Mouse (Mus musculus) hindbrain, embryonic 13.5 days (tissue): ENCODE data around the gene Ice1. TPM values are rescaled to one million over a fixed set of nuclear protein-coding genes. Genes with fewer than 3 reads are reported as not detected.

ENCODE experiments used
- ATAC-seq: fragments of 200-750 bp; cut with Nextera tagmentation; 2 replicates; pipeline ENCODE4 v1.8.0; 2017; ENCODE audit warnings: moderate TSS enrichment; ENCODE audit not compliant: low FRiP score
- H3K27ac ChIP-seq: fragments of 300-500 bp; sonication (generic); 2 replicates; pipeline ENCODE4 v1.5.1; 2015; ENCODE audit warnings: inconsistent platforms, mild to moderate bottlenecking, moderate library complexity
- H3K27me3 ChIP-seq: fragments of 300-500 bp; sonication (generic); 2 replicates; pipeline ENCODE4 v1.6.1; 2015; ENCODE audit warnings: mild to moderate bottlenecking, inconsistent platforms
- H3K36me3 ChIP-seq: fragments of 300-500 bp; sonication (generic); 2 replicates; pipeline ENCODE4 v1.6.1; 2015; ENCODE audit warnings: mild to moderate bottlenecking, inconsistent platforms
- H3K4me1 ChIP-seq: fragments of 300-500 bp; sonication (generic); replicated peaks from 2 replicates; pipeline ENCODE4 v1.6.1; 2015; ENCODE audit warnings: inconsistent platforms
- H3K4me2 ChIP-seq: fragments of 300-500 bp; sonication (generic); 2 replicates; pipeline ENCODE4 v1.6.1; 2015; ENCODE audit warnings: inconsistent platforms, mild to moderate bottlenecking, moderate library complexity
- H3K4me3 ChIP-seq: fragments of 300-500 bp; sonication (generic); 2 replicates; pipeline ENCODE4 v1.5.1; 2015; ENCODE audit warnings: mild to moderate bottlenecking, inconsistent platforms
- H3K9ac ChIP-seq: fragments of 300-500 bp; sonication (generic); 2 replicates; pipeline ENCODE4 v1.6.1; 2015; ENCODE audit warnings: mild to moderate bottlenecking, inconsistent platforms
- H3K9me3 ChIP-seq: fragments of 300-500 bp; sonication (generic); 2 replicates; pipeline ENCODE4 v1.6.1; 2016; ENCODE audit warnings: inconsistent platforms
- WGBS: fragments of 180-500 bp; shearing (Covaris S2); methylation state at CpG from one replicate; pipeline ENCODE4 v1.1.7; 2015; 5-methylcytosine and 5-hydroxymethylcytosine counted together
- polyA plus RNA-seq: library from polyadenylated mRNA; unstranded; fragments of >200 nt; fragmentation: Nextera tagmentation; extraction: Ambion mirVana; gene quantifications from 2 replicates; pipeline ENCODE4 v1.2.1, GENCODE M21; 2015

The Ice1 gene
- polyA plus RNA-seq, 1 experiment from 2014 or later = 28.5 TPM

GRCm38 (mm10) chr13:70635591-70635990 is 1.8 kb downstream of the Ice1 start:
- peak overlapping the region; percentile 92 for H3K9ac ChIP-seq
- 50% methylated on average over 2 of the region's 2 CpGs for WGBS
- no peak for ATAC-seq

GRCm38 (mm10) chr13:70626416-70626815 is 11.0 kb downstream of the Ice1 start:
- Histone ChIP-seq H3K4me3 (no peak overlapping the region), H3K27me3 (no peaks in the 10 kb centered on the region)

More at GRCm38 (mm10) chr13:70635591-70635990, 1.8 kb downstream of the Ice1 start:
- no peaks in the 10 kb centered on the region for H3K36me3 ChIP-seq
- H3K4me1 ChIP-seq = peaks cover 43% of the 10 kb centered on the region
- no peaks in the 10 kb centered on the region for H3K9me3 ChIP-seq
- peak overlapping the region; percentile 91 for H3K4me2 ChIP-seq
- 0 out of 2 replicates have a peak, but pooled peaks cover 3% of the 10 kb centered on the region for H3K27me3 ChIP-seq
- H3K4me3 ChIP-seq = 0 out of 2 replicates have a peak overlapping the region, but pooled peaks have one; percentile 92
- H3K27ac ChIP-seq = no peak overlapping the region

GRCm38 (mm10) chr13:70625665-70626064 is 11.8 kb downstream of the Ice1 start:
- Histone ChIP-seq H3K4me3 (no peak overlapping the region), H3K27ac (no peak overlapping the region), H3K9me3 (no peaks in the 10 kb centered on the region), H3K9ac (no peak overlapping the region), H3K36me3 (peaks cover 16% of the 10 kb centered on the region; the same call in 1 of the 2 replicates), H3K4me2 (no peak overlapping the region), H3K4me1 (no peaks in the 10 kb centered on the region), H3K27me3 (no peaks in the 10 kb centered on the region)
- no peak for ATAC-seq
- WGBS = 89% methylated on average over 1 of the region's 1 CpGs

More at GRCm38 (mm10) chr13:70626416-70626815, 11.0 kb downstream of the Ice1 start:
- no peak overlapping the region for H3K9ac ChIP-seq
- no peak overlapping the region for H3K27ac ChIP-seq
- 86% methylated on average over 4 of the region's 4 CpGs for WGBS
- H3K9me3 ChIP-seq = no peaks in the 10 kb centered on the region
- H3K4me2 ChIP-seq = no peak overlapping the region
- 0 out of 2 replicates have a peak, but pooled peaks cover 12% of the 10 kb centered on the region for H3K36me3 ChIP-seq
- peaks cover 3% of the 10 kb centered on the region; the same call in 1 of the 2 replicates for H3K4me1 ChIP-seq
- no peak for ATAC-seq

DNA sequence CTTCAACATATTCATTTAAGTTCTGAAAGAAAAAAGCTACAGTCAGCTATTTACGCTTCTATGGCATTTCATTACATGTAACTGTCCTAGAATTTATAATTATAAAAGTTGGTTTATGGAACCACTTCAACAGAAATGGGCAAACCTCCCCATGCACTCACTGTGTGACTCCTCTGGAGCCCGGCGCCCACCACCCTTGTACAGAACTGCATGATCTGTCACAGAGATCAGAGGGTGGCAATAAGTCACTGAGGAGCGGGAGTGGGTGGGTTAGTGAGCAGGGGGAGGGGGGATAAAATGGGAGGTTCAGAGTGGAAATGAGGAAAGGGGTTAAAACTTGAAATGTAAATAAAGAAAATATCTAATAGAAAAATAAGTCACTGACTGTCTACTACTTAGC is 13.0 kb downstream of the Ice1 start:
- ATAC-seq = no peak
- Histone ChIP-seq H3K27me3 (no peaks in the 10 kb centered on the region), H3K4me1 (no peaks in the 10 kb centered on the region), H3K4me3 (no peak overlapping the region), H3K9ac (no peak overlapping the region), H3K9me3 (no peaks in the 10 kb centered on the region), H3K27ac (no peak overlapping the region), H3K36me3 (peaks cover 25% of the 10 kb centered on the region), H3K4me2 (no peak overlapping the region)
- WGBS = 88% methylated on average over 4 of the region's 4 CpGs

- no peak overlapping the region for H3K4me3 ChIP-seq
- H3K4me2 ChIP-seq = no peak overlapping the region
- ATAC-seq = no peak
- no peak overlapping the region for H3K9ac ChIP-seq
- no peaks in the 10 kb centered on the region for H3K4me1 ChIP-seq
- H3K27ac ChIP-seq = no peak overlapping the region
- H3K27me3 ChIP-seq = no peaks in the 10 kb centered on the region
- peaks cover 41% of the 10 kb centered on the region for H3K36me3 ChIP-seq
- 94% methylated on average over 4 of the region's 4 CpGs for WGBS
- H3K9me3 ChIP-seq = no peaks in the 10 kb centered on the region
Observed at GRCm38 (mm10) chr13:70622461-70623057, 14.9 kb downstream of the Ice1 start.

DNA sequence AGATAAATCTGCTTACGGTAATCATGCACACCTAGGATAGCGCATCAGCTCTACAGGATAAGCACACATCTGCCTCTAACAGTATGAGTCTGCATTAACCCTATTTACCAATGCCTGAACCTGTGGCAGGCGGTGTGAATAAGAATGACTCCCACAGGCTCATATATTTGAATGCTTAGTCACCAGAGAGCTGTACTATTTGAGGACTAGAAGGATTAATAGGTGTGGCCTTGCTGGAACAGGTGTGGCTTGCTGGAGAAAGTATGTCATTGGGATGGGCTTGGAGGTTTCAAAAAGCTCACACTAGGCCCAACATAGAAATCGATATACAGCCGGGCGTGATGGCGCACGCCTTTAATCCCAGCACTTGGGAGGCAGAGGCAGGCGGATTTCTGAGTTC is 15.9 kb downstream of the Ice1 start:
- no peaks in the 10 kb centered on the region for H3K9me3 ChIP-seq
- no peak overlapping the region for H3K4me2 ChIP-seq
- ATAC-seq = no peak
- no peaks in the 10 kb centered on the region for H3K4me1 ChIP-seq
- no peak overlapping the region for H3K27ac ChIP-seq
- H3K36me3 ChIP-seq = peaks cover 51% of the 10 kb centered on the region
- H3K4me3 ChIP-seq = no peak overlapping the region
- 98% methylated on average over 9 of the region's 9 CpGs for WGBS
- no peak overlapping the region for H3K9ac ChIP-seq
- H3K27me3 ChIP-seq = no peaks in the 10 kb centered on the region

DNA sequence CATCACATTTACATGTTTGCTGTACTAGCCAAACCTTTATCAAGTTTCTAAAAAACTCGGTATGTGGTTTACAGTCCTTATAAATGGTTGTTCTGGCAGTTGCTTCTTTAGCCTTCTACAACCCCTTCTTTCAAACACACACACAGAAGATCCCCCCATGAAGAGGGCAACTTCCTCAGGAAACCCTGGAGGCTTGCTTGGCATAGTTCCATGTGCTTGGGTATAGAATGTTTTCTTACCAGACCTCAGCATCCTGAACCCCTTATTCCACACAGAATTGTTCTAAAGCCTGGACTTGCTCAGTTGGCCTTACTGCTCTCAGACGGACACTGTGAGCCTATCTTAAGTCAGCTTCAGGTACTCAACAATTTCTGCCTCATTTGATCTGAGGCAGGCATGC is 24.6 kb downstream of the Ice1 start:
- H3K27me3 ChIP-seq = no peaks in the 10 kb centered on the region
- no peak overlapping the region for H3K27ac ChIP-seq
- H3K4me1 ChIP-seq = no peaks in the 10 kb centered on the region
- WGBS = 91% methylated on average over 2 of the region's 2 CpGs
- peaks cover 84% of the 10 kb centered on the region for H3K36me3 ChIP-seq
- no peak overlapping the region for H3K9ac ChIP-seq
- no peaks in the 10 kb centered on the region for H3K9me3 ChIP-seq
- no peak overlapping the region for H3K4me2 ChIP-seq
- no peak for ATAC-seq
- no peak overlapping the region for H3K4me3 ChIP-seq

- 89% methylated on average over 15 of the region's 15 CpGs for WGBS
- ATAC-seq = peak; percentile 39; the same call in 1 of the 2 replicates
- H3K27ac ChIP-seq = no peak overlapping the region
Observed at GRCm38 (mm10) chr13:70610431-70611420, 26.7 kb downstream of the Ice1 start.

GRCm38 (mm10) chr13:70609632-70610031 is 27.8 kb downstream of the Ice1 start:
- no peak for ATAC-seq
- Histone ChIP-seq H3K4me2 (no peak overlapping the region), H3K9me3 (no peaks in the 10 kb centered on the region), H3K4me3 (no peak overlapping the region), H3K27me3 (no peaks in the 10 kb centered on the region), H3K4me1 (no peaks in the 10 kb centered on the region), H3K27ac (no peak overlapping the region), H3K36me3 (peaks cover 84% of the 10 kb centered on the region), H3K9ac (no peak overlapping the region)
- 84% methylated on average over 3 of the region's 3 CpGs for WGBS

More at GRCm38 (mm10) chr13:70610431-70611420, 26.7 kb downstream of the Ice1 start:
- H3K36me3 ChIP-seq = peaks cover 84% of the 10 kb centered on the region
- H3K4me3 ChIP-seq = no peak overlapping the region
- H3K4me2 ChIP-seq = no peak overlapping the region
- no peaks in the 10 kb centered on the region for H3K27me3 ChIP-seq
- H3K4me1 ChIP-seq = no peaks in the 10 kb centered on the region
- H3K9me3 ChIP-seq = no peaks in the 10 kb centered on the region
- no peak overlapping the region for H3K9ac ChIP-seq

DNA sequence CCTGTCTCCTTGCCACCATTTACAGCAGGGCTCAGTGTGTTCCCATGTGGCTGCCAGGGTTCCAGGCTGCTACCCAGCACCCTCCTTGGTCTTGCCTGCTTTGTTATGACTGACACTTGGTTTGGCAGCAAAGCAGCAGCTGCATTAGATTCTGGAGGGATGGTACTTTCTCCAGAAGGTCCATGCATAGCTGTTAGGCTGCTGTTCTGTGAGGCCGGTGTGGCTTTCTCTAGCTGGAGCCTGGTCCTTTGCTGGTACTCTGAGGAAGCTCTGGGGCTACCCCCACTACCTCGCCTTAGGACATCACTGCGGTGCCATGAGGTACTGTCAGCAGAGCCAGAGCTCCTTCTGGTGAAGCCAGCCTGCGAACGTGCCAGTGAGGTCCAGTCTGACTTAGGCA is 32.1 kb downstream of the Ice1 start:
- Histone ChIP-seq H3K4me3 (no peak overlapping the region), H3K4me1 (no peaks in the 10 kb centered on the region; the same call in 1 of the 2 replicates), H3K27me3 (no peaks in the 10 kb centered on the region), H3K27ac (no peak overlapping the region), H3K4me2 (no peak overlapping the region), H3K9ac (no peak overlapping the region), H3K9me3 (no peaks in the 10 kb centered on the region), H3K36me3 (peaks cover 99% of the 10 kb centered on the region)
- 96% methylated on average over 5 of the region's 5 CpGs for WGBS
- ATAC-seq = no peak

GRCm38 (mm10) chr13:70604723-70605122 is 32.7 kb downstream of the Ice1 start:
- Histone ChIP-seq H3K9ac (no peak overlapping the region), H3K4me2 (no peak overlapping the region), H3K36me3 (peaks cover 99% of the 10 kb centered on the region), H3K27me3 (no peaks in the 10 kb centered on the region), H3K4me1 (no peaks in the 10 kb centered on the region; the same call in 1 of the 2 replicates), H3K9me3 (no peaks in the 10 kb centered on the region), H3K4me3 (no peak overlapping the region), H3K27ac (no peak overlapping the region)
- WGBS = 84% methylated on average over 8 of the region's 8 CpGs
- ATAC-seq = no peak

DNA sequence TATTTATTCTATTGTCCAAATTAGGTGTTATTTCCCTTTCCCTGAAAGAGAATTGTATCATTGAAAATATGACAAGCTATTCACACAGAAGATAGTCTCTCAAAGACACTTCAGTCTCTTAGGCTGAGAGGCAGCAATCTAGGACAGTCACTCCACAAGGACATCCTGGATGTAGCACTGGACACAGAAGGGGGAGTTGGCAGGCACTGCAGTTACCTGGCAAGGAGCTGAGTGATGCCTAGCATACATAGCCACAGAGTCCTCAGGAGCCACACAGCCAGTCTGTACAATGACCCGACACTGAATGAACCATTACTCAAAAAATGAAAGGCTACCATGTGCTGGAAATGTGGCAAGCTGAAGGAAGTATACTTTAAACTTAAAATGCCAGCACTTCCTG is 35.9 kb downstream of the Ice1 start:
- 88% methylated on average over 1 of the region's 1 CpGs for WGBS
- Histone ChIP-seq H3K9ac (no peak overlapping the region), H3K36me3 (peaks cover 90% of the 10 kb centered on the region), H3K4me3 (no peak overlapping the region), H3K9me3 (no peaks in the 10 kb centered on the region), H3K27me3 (no peaks in the 10 kb centered on the region), H3K27ac (no peak overlapping the region), H3K4me2 (no peak overlapping the region), H3K4me1 (no peaks in the 10 kb centered on the region; the same call in 1 of the 2 replicates)
- no peak for ATAC-seq
